Mouse (Mus musculus): ENCODE data around the gene Clic4. TPM values are rescaled to one million over a fixed set of nuclear protein-coding genes. Genes with fewer than 3 reads are reported as not detected.
"Not testable (repeated sequence)": the region's sequence is repeated elsewhere in the genome, so short reads cannot be mapped to it uniquely, and the experiment has no call there.

The Clic4 gene
- polyA plus RNA-seq, 1 experiment from 2014 or later = 173 TPM

GRCm38 (mm10) chr4:135285436-135285835 lies 12.8 kb upstream of the Clic4 start:
- DNase-seq (ENCODE audit: low spot score, missing footprints) = no peak
- WGBS = 58% methylated on average over 8 of the region's 8 CpGs
- no peaks in the 10 kb centered on the region for H3K27me3 ChIP-seq (ENCODE audit: control insufficient read depth, insufficient read depth, low read length)

GRCm38 (mm10) chr4:135283875-135284274 lies 11.3 kb upstream of the Clic4 start:
- Histone ChIP-seq H3K27ac (ENCODE audit: low read depth, low read length) (no peak overlapping the region), H3K4me3 (ENCODE audit: low read depth, low read length) (no peak overlapping the region), H3K4me1 (ENCODE audit: control insufficient read depth, insufficient read depth, low read length) (no peaks in the 10 kb centered on the region), H3K36me3 (ENCODE audit: control insufficient read depth, insufficient read depth, low read length) (no peaks in the 10 kb centered on the region), H3K27me3 (ENCODE audit: control insufficient read depth, insufficient read depth, low read length) (no peaks in the 10 kb centered on the region), H3K9me3 (ENCODE audit: control insufficient read depth, low read length) (no peaks in the 10 kb centered on the region), H3K4me2 (no peak overlapping the region), H3K9ac (ENCODE audit: low read length) (no peak overlapping the region)
- DNase-seq (ENCODE audit: low spot score, missing footprints) = no peak
- ATAC-seq (ENCODE audit: low FRiP score) = no peak
- 85% methylated on average over 7 of the region's 7 CpGs for WGBS

More at GRCm38 (mm10) chr4:135285436-135285835, 12.8 kb upstream of the Clic4 start:
- Histone ChIP-seq H3K4me1 (ENCODE audit: control insufficient read depth, insufficient read depth, low read length) (no peaks in the 10 kb centered on the region), H3K9me3 (ENCODE audit: control insufficient read depth, low read length) (no peaks in the 10 kb centered on the region), H3K4me3 (ENCODE audit: low read depth, low read length) (no peak overlapping the region), H3K36me3 (ENCODE audit: control insufficient read depth, insufficient read depth, low read length) (no peaks in the 10 kb centered on the region), H3K9ac (ENCODE audit: low read length) (no peak overlapping the region), H3K4me2 (no peak overlapping the region), H3K27ac (ENCODE audit: low read depth, low read length) (no peak overlapping the region)
- no peak for ATAC-seq (ENCODE audit: low FRiP score)

GRCm38 (mm10) chr4:135283417-135283816 lies 10.8 kb upstream of the Clic4 start:
- H3K27ac ChIP-seq (ENCODE audit: low read depth, low read length) = no peak overlapping the region
- no peak overlapping the region for H3K4me2 ChIP-seq
- no peak overlapping the region for H3K9ac ChIP-seq (ENCODE audit: low read length)
- H3K36me3 ChIP-seq (ENCODE audit: control insufficient read depth, insufficient read depth, low read length) = no peaks in the 10 kb centered on the region
- DNase-seq (ENCODE audit: low spot score, missing footprints) (no peak), ATAC-seq (ENCODE audit: low FRiP score) (no peak)
- H3K9me3 ChIP-seq (ENCODE audit: control insufficient read depth, low read length) = no peaks in the 10 kb centered on the region
- H3K4me3 ChIP-seq (ENCODE audit: low read depth, low read length) = no peak overlapping the region
- H3K27me3 ChIP-seq (ENCODE audit: control insufficient read depth, insufficient read depth, low read length) = no peaks in the 10 kb centered on the region
- H3K4me1 ChIP-seq (ENCODE audit: control insufficient read depth, insufficient read depth, low read length) = no peaks in the 10 kb centered on the region
- WGBS = 73% methylated on average over 4 of the region's 4 CpGs

- ATAC-seq (ENCODE audit: low FRiP score) (no peak), DNase-seq (ENCODE audit: low spot score, missing footprints) (no peak)
- Histone ChIP-seq H3K36me3 (ENCODE audit: control insufficient read depth, insufficient read depth, low read length) (no peaks in the 10 kb centered on the region), H3K4me3 (ENCODE audit: low read depth, low read length) (no peak overlapping the region), H3K27me3 (ENCODE audit: control insufficient read depth, insufficient read depth, low read length) (no peaks in the 10 kb centered on the region), H3K4me2 (no peak overlapping the region), H3K9ac (ENCODE audit: low read length) (no peak overlapping the region), H3K4me1 (ENCODE audit: control insufficient read depth, insufficient read depth, low read length) (no peaks in the 10 kb centered on the region), H3K27ac (ENCODE audit: low read depth, low read length) (no peak overlapping the region), H3K9me3 (ENCODE audit: control insufficient read depth, low read length) (no peaks in the 10 kb centered on the region)
- 69% methylated on average over 13 of the region's 13 CpGs for whole genome bisulfite sequencing
Measured at GRCm38 (mm10) chr4:135282651-135283290, 10.2 kb upstream of the Clic4 start.

GRCm38 (mm10) chr4:135280016-135280415 lies 7.4 kb upstream of the Clic4 start:
- not testable (repeated sequence) for H3K9me3 ChIP-seq (ENCODE audit: control insufficient read depth, low read length); ATAC-seq (ENCODE audit: low FRiP score); H3K4me2 ChIP-seq

GRCm38 (mm10) chr4:135276681-135277379 lies 4.2 kb upstream of the Clic4 start:
- Histone ChIP-seq H3K4me2 (no peak overlapping the region), H3K27ac (ENCODE audit: low read depth, low read length) (no peak overlapping the region), H3K27me3 (ENCODE audit: control insufficient read depth, insufficient read depth, low read length) (peaks cover 11% of the 10 kb centered on the region), H3K9ac (ENCODE audit: low read length) (no peak overlapping the region), H3K36me3 (ENCODE audit: control insufficient read depth, insufficient read depth, low read length) (no peaks in the 10 kb centered on the region), H3K9me3 (ENCODE audit: control insufficient read depth, low read length) (no peaks in the 10 kb centered on the region), H3K4me1 (ENCODE audit: control insufficient read depth, insufficient read depth, low read length) (peaks cover 3% of the 10 kb centered on the region; the same call in 1 of the 2 replicates), H3K4me3 (ENCODE audit: low read depth, low read length) (no peak overlapping the region)
- ATAC-seq (ENCODE audit: low FRiP score) (no peak), DNase-seq (ENCODE audit: low spot score, missing footprints) (no peak)
- 73% methylated on average over 4 of the region's 4 CpGs for WGBS

More at GRCm38 (mm10) chr4:135280016-135280415, 7.4 kb upstream of the Clic4 start:
- not testable (repeated sequence) for H3K9ac ChIP-seq (ENCODE audit: low read length); H3K27me3 ChIP-seq (ENCODE audit: control insufficient read depth, insufficient read depth, low read length); H3K4me1 ChIP-seq (ENCODE audit: control insufficient read depth, insufficient read depth, low read length); H3K4me3 ChIP-seq (ENCODE audit: low read depth, low read length); DNase-seq (ENCODE audit: low spot score, missing footprints); H3K27ac ChIP-seq (ENCODE audit: low read depth, low read length); H3K36me3 ChIP-seq (ENCODE audit: control insufficient read depth, insufficient read depth, low read length)
- 67% methylated on average over 2 of the region's 2 CpGs for WGBS

- no peaks in the 10 kb centered on the region for H3K9me3 ChIP-seq (ENCODE audit: control insufficient read depth, low read length)
- DNase-seq (ENCODE audit: low spot score, missing footprints) (no peak), ATAC-seq (ENCODE audit: low FRiP score) (no peak)
- no peak overlapping the region for H3K4me3 ChIP-seq (ENCODE audit: low read depth, low read length)
- H3K36me3 ChIP-seq (ENCODE audit: control insufficient read depth, insufficient read depth, low read length) = no peaks in the 10 kb centered on the region
- H3K9ac ChIP-seq (ENCODE audit: low read length) = no peak overlapping the region
- H3K27me3 ChIP-seq (ENCODE audit: control insufficient read depth, insufficient read depth, low read length) = peaks cover 11% of the 10 kb centered on the region
- no peak overlapping the region for H3K27ac ChIP-seq (ENCODE audit: low read depth, low read length)
- peaks cover 18% of the 10 kb centered on the region for H3K4me1 ChIP-seq (ENCODE audit: control insufficient read depth, insufficient read depth, low read length)
- H3K4me2 ChIP-seq = no peak overlapping the region
- WGBS = 84% methylated on average over 7 of the region's 7 CpGs
Measured at GRCm38 (mm10) chr4:135274761-135275160, 2.1 kb upstream of the Clic4 start.

- Histone ChIP-seq H3K36me3 (ENCODE audit: control insufficient read depth, insufficient read depth, low read length) (no peaks in the 10 kb centered on the region), H3K9ac (ENCODE audit: low read length) (peak overlapping the region; percentile 57), H3K9me3 (ENCODE audit: control insufficient read depth, low read length) (no peaks in the 10 kb centered on the region), H3K4me2 (peak overlapping the region; percentile 58), H3K4me3 (ENCODE audit: low read depth, low read length) (peak overlapping the region; percentile 90), H3K4me1 (ENCODE audit: control insufficient read depth, insufficient read depth, low read length) (peaks cover 26% of the 10 kb centered on the region), H3K27ac (ENCODE audit: low read depth, low read length) (no peak overlapping the region), H3K27me3 (ENCODE audit: control insufficient read depth, insufficient read depth, low read length) (peaks cover 11% of the 10 kb centered on the region)
- WGBS = 2% methylated on average over 17 of the region's 17 CpGs
- ATAC-seq (ENCODE audit: low FRiP score) (no peak), DNase-seq (ENCODE audit: low spot score, missing footprints) (no peak)
Measured at GRCm38 (mm10) chr4:135273307-135273682, 681 bp upstream of the Clic4 start.

GRCm38 (mm10) chr4:135271881-135272616 lies 565 bp downstream of the Clic4 start:
- peaks cover 11% of the 10 kb centered on the region for H3K27me3 ChIP-seq (ENCODE audit: control insufficient read depth, insufficient read depth, low read length)
- H3K9ac ChIP-seq (ENCODE audit: low read length) = peak overlapping the region; percentile 96
- H3K4me2 ChIP-seq = peak overlapping the region; percentile 58
- under 1% methylated on average over 64 of the region's 67 CpGs for WGBS
- peak; percentile 93 for DNase-seq (ENCODE audit: low spot score, missing footprints)
- H3K4me3 ChIP-seq (ENCODE audit: low read depth, low read length) = peak overlapping the region; percentile 90
- peak overlapping the region; percentile 96 for H3K27ac ChIP-seq (ENCODE audit: low read depth, low read length)
- ATAC-seq (ENCODE audit: low FRiP score) = peak; percentile 10; the same call in 1 of the 2 replicates
- peaks cover 35% of the 10 kb centered on the region for H3K4me1 ChIP-seq (ENCODE audit: control insufficient read depth, insufficient read depth, low read length)
- H3K9me3 ChIP-seq (ENCODE audit: control insufficient read depth, low read length) = no peaks in the 10 kb centered on the region
- no peaks in the 10 kb centered on the region for H3K36me3 ChIP-seq (ENCODE audit: control insufficient read depth, insufficient read depth, low read length)

Measured in midbrain, embryonic 11.5 days (tissue).